ENCODE assay signal across 19 mouse cellular contexts in genomic region chr8:92286841-92287811, GRCm38 (mm10).
A peak's percentile ranks its signal among the peaks of the same experiment; 100 is the strongest.
DNase-seq lines count a peak whose midpoint lies in the region; ATAC-seq lines count a peak whose summit lies in the region.
"Had no signal": no experiment of that assay in that cellular context is flagged by ENCODE, and none has a peak within 500 bp of the region (broad histone marks: within the 10 kb centered on the region; RNA-seq: fewer than 3 reads in every experiment).

No protein-coding gene starts in this region.

- H3K9ac ChIP-seq in forebrain, embryonic 16.5 days (replicated peaks; ENCODE audit: low read depth, low read length): no peak overlapping the region
- no peak overlapping the region for H3K9ac ChIP-seq in midbrain, embryonic 14.5 days (replicated peaks; ENCODE audit: low read length)
- no peak overlapping the region for H3K9ac ChIP-seq in midbrain, embryonic 16.5 days (ENCODE audit: low read depth, low read length)
- no peak overlapping the region for H3K9ac ChIP-seq in kidney, embryonic 16.5 days (replicated peaks; ENCODE audit: low read length)
- H3K9ac ChIP-seq: hindbrain, embryonic 15.5 days; liver, embryonic 14.5 days had no signal

- no peak overlapping the region for H3K4me3 ChIP-seq in forebrain, embryonic 10.5 days
- H3K4me3 ChIP-seq in forebrain, embryonic 16.5 days (replicated peaks; ENCODE audit: low read length): no peak overlapping the region
- H3K4me3 ChIP-seq in midbrain, embryonic 14.5 days (replicated peaks; ENCODE audit: low read depth, low read length): no peak overlapping the region
- no peak overlapping the region for H3K4me3 ChIP-seq in midbrain, embryonic 16.5 days (ENCODE audit: low read depth, low read length)
- no peak overlapping the region for H3K4me3 ChIP-seq in kidney, embryonic 16.5 days (ENCODE audit: low read length)
- H3K4me3 ChIP-seq: hindbrain, embryonic 15.5 days had no signal

- ATAC-seq in forebrain, embryonic 16.5 days: no peak
- ATAC-seq in midbrain, embryonic 14.5 days (ENCODE audit: low FRiP score, low TSS enrichment): no peak
- no peak for ATAC-seq in midbrain, embryonic 16.5 days
- ATAC-seq in kidney, embryonic 16.5 days (ENCODE audit: low FRiP score, low TSS enrichment): no peak
- ATAC-seq: CD4-positive, CD25-positive, alpha-beta regulatory T cell, adult 4 months had no signal

- peaks cover 10% of the 10 kb centered on the region for H3K4me1 ChIP-seq in forebrain, embryonic 10.5 days
- no peaks in the 10 kb centered on the region for H3K4me1 ChIP-seq in forebrain, embryonic 16.5 days (replicated peaks; ENCODE audit: control insufficient read depth, insufficient read depth, low read length)
- no peaks in the 10 kb centered on the region for H3K4me1 ChIP-seq in midbrain, embryonic 14.5 days (ENCODE audit: control insufficient read depth, insufficient read depth, low read length)
- H3K4me1 ChIP-seq in midbrain, embryonic 16.5 days (ENCODE audit: control insufficient read depth, insufficient read depth, low read length): no peaks in the 10 kb centered on the region
- H3K4me1 ChIP-seq in kidney, embryonic 16.5 days (ENCODE audit: insufficient read depth, low read length): no peaks in the 10 kb centered on the region
- H3K4me1 ChIP-seq: hindbrain, embryonic 15.5 days had no signal

- no peak overlapping the region for H3K4me2 ChIP-seq in forebrain, embryonic 16.5 days (ENCODE audit: low read length)
- no peak overlapping the region for H3K4me2 ChIP-seq in midbrain, embryonic 14.5 days (ENCODE audit: low read length)
- no peak overlapping the region for H3K4me2 ChIP-seq in midbrain, embryonic 16.5 days (ENCODE audit: low read length)
- no peak overlapping the region for H3K4me2 ChIP-seq in kidney, embryonic 16.5 days (replicated peaks; ENCODE audit: low read depth, low read length)
- H3K4me2 ChIP-seq: hindbrain, embryonic 15.5 days had no signal

- peaks cover 8% of the 10 kb centered on the region; the same call in 1 of the 2 replicates for H3K27me3 ChIP-seq in forebrain, embryonic 10.5 days (ENCODE audit: poor library complexity, severe bottlenecking)
- H3K27me3 ChIP-seq in forebrain, embryonic 16.5 days (replicated peaks; ENCODE audit: control insufficient read depth, insufficient read depth, low read length): no peaks in the 10 kb centered on the region
- H3K27me3 ChIP-seq in midbrain, embryonic 14.5 days (ENCODE audit: control insufficient read depth, insufficient read depth, low read length): no peaks in the 10 kb centered on the region
- H3K27me3 ChIP-seq in midbrain, embryonic 16.5 days (ENCODE audit: control insufficient read depth, insufficient read depth, low read depth, low read length): no peaks in the 10 kb centered on the region
- H3K27me3 ChIP-seq in kidney, embryonic 16.5 days (ENCODE audit: insufficient read depth, low read length): no peaks in the 10 kb centered on the region

- H3K36me3 ChIP-seq in forebrain, embryonic 10.5 days (replicated peaks): no peaks in the 10 kb centered on the region
- no peaks in the 10 kb centered on the region for H3K36me3 ChIP-seq in forebrain, embryonic 16.5 days (ENCODE audit: control insufficient read depth, insufficient read depth)
- no peaks in the 10 kb centered on the region for H3K36me3 ChIP-seq in midbrain, embryonic 14.5 days (ENCODE audit: control insufficient read depth, insufficient read depth, low read length)
- no peaks in the 10 kb centered on the region for H3K36me3 ChIP-seq in midbrain, embryonic 16.5 days (ENCODE audit: control insufficient read depth, insufficient read depth, low read length)
- no peaks in the 10 kb centered on the region for H3K36me3 ChIP-seq in kidney, embryonic 16.5 days (ENCODE audit: insufficient read depth, low read length)
- H3K36me3 ChIP-seq: G1E; hindbrain, embryonic 15.5 days had no signal

- no peaks in the 10 kb centered on the region for H3K9me3 ChIP-seq in forebrain, embryonic 10.5 days
- no peaks in the 10 kb centered on the region for H3K9me3 ChIP-seq in forebrain, embryonic 16.5 days (ENCODE audit: control insufficient read depth, low read length)
- no peaks in the 10 kb centered on the region for H3K9me3 ChIP-seq in midbrain, embryonic 14.5 days (ENCODE audit: control insufficient read depth, low read length)
- no peaks in the 10 kb centered on the region for H3K9me3 ChIP-seq in midbrain, embryonic 16.5 days (replicated peaks; ENCODE audit: control insufficient read depth, low read length, poor library complexity, severe bottlenecking)
- no peaks in the 10 kb centered on the region for H3K9me3 ChIP-seq in kidney, embryonic 16.5 days (ENCODE audit: low read length)
- H3K9me3 ChIP-seq: hindbrain, embryonic 15.5 days had no signal

- DNase-seq in forebrain, embryonic 10.5 days (ENCODE audit: extremely low spot score, low spot score): peak; percentile 25
- DNase-seq in midbrain, embryonic 14.5 days: peak; percentile 19
- peak; percentile 76 for DNase-seq in hindlimb bud, embryonic 11.5 days (ENCODE audit: extremely low spot score, low read depth, low spot score)
- DNase-seq in yolk sac, embryonic 10.5 days (ENCODE audit: low spot score): peak; percentile 5
- DNase-seq in layer of hippocampus, adult 18-20 months (ENCODE audit: low spot score in 2 of 2): no peak
- DNase-seq: adrenal gland, adult 2 months; cerebellum, adult 11 months; cerebellum, postnatal 25 days; gastrocnemius, postnatal 14 days; kidney, adult 11 months; layer of hippocampus, postnatal 36 days; thymus, postnatal 36 days had no signal

- WGBS in forebrain, embryonic 10.5 days: 72% methylated on average over 26 of the region's 26 CpGs
- 82% methylated on average over 26 of the region's 26 CpGs for WGBS in forebrain, embryonic 16.5 days
- whole genome bisulfite sequencing in midbrain, embryonic 14.5 days: 75% methylated on average over 26 of the region's 26 CpGs
- 65% methylated on average over 26 of the region's 26 CpGs for WGBS in midbrain, embryonic 16.5 days
- WGBS in kidney, embryonic 16.5 days: 38% methylated on average over 26 of the region's 26 CpGs

- no peak overlapping the region for H3K27ac ChIP-seq in forebrain, embryonic 10.5 days
- no peak overlapping the region for H3K27ac ChIP-seq in forebrain, embryonic 16.5 days (ENCODE audit: low read length)
- no peak overlapping the region for H3K27ac ChIP-seq in midbrain, embryonic 14.5 days (replicated peaks; ENCODE audit: low read depth, low read length)
- no peak overlapping the region for H3K27ac ChIP-seq in midbrain, embryonic 16.5 days (ENCODE audit: low read length)
- no peak overlapping the region for H3K27ac ChIP-seq in kidney, embryonic 16.5 days (ENCODE audit: low read length)
- H3K27ac ChIP-seq: hindbrain, embryonic 15.5 days; liver, embryonic 14.5 days had no signal

Comparison
In these comparisons a context has a peak if more than half of its experiments do, and no peak if none do; other contexts are left out.
1. DNase-seq: peak in forebrain, embryonic 10.5 days (single experiment), midbrain, embryonic 14.5 days (single experiment), hindlimb bud, embryonic 11.5 days (single experiment) and yolk sac, embryonic 10.5 days (single experiment); none in layer of hippocampus, adult 18-20 months (0 of 2).